Mouse (Mus musculus) embryonic facial prominence, embryonic 13.5 days (tissue): ENCODE results near the gene Gc. TPM values are rescaled to one million over a fixed set of nuclear protein-coding genes. Genes with fewer than 3 reads are reported as not detected.

Experiments used
- polyA plus RNA-seq: library from polyadenylated mRNA; unstranded; fragments of >200 nt; fragmentation: Nextera tagmentation; extraction: Ambion mirVana; gene quantifications from 2 replicates; pipeline ENCODE4 v1.2.1, GENCODE M21; 2015

Gc gene
- polyA plus RNA-seq, 1 experiment from 2014 or later, result not detected

Other genes starting within 250 kb of the Gc start
- not detected in 2 replicates for gene Npffr2, start 69.5 kb upstream of the Gc start, polyA plus RNA-seq